Mouse (Mus musculus) natural killer cell, adult 2 months (primary cell): Measurements from ENCODE around the gene Hist1h1e.
"Not testable (repeated sequence)": the region's sequence is repeated elsewhere in the genome, so short reads cannot be mapped to it uniquely, and the experiment has no call there.

Experiments
- DNase-seq, 2 experiments: peaks; one replicate each; pipeline ENCODE4 v3.0.0; 2022; ENCODE audit warnings: low spot score in 2 of 2

Gene Hist1h1e

GRCm38 (mm10) chr13:23591886-23592285, 30.5 kb downstream of the Hist1h1e start:
- not testable (repeated sequence) for DNase-seq

- no peak for DNase-seq
These were observed 31.2 kb downstream of the Hist1h1e start for GRCm38 (mm10) chr13:23591206-23591605.

GRCm38 (mm10) chr13:23586940-23587225, 35.5 kb downstream of the Hist1h1e start:
- DNase-seq, result no peak

- no peak for DNase-seq
These were observed 36.0 kb downstream of the Hist1h1e start for GRCm38 (mm10) chr13:23586099-23586939.

- DNase-seq, result peak; percentile 73 to 78
These were observed 36.8 kb downstream of the Hist1h1e start for GRCm38 (mm10) chr13:23585442-23586098.

- peak; percentile 75 to 79 for DNase-seq
These were observed 37.3 kb downstream of the Hist1h1e start for GRCm38 (mm10) chr13:23585029-23585441.

GRCm38 (mm10) chr13:23584331-23584730, 38.0 kb downstream of the Hist1h1e start:
- no peak for DNase-seq

- no peak for DNase-seq
These were observed 38.8 kb downstream of the Hist1h1e start for GRCm38 (mm10) chr13:23583387-23584068.

GRCm38 (mm10) chr13:23582219-23583056, 39.9 kb downstream of the Hist1h1e start:
- no peak for DNase-seq

GRCm38 (mm10) chr13:23581408-23582218, 40.7 kb downstream of the Hist1h1e start, which contains the start of gene Hist1h4d:
TSS of gene Hist1h4d (plus strand) at chr13:23581598.
- peak; percentile 96 for DNase-seq

GRCm38 (mm10) chr13:23577835-23578234, 44.5 kb downstream of the Hist1h1e start:
- DNase-seq, result no peak

- DNase-seq, result no peak
These were observed 45.3 kb downstream of the Hist1h1e start for GRCm38 (mm10) chr13:23576906-23577639.

- DNase-seq, result no peak
These were observed 45.9 kb downstream of the Hist1h1e start for GRCm38 (mm10) chr13:23576351-23576881.

- not testable (repeated sequence) for DNase-seq
These were observed 46.5 kb downstream of the Hist1h1e start for GRCm38 (mm10) chr13:23575864-23576313.

- DNase-seq, result peak in 1 of 2 experiments; percentile 70
These were observed 47.0 kb downstream of the Hist1h1e start, which contains the start of gene Hist1h3d for GRCm38 (mm10) chr13:23575271-23575851. TSS of gene Hist1h3d (plus strand) at chr13:23575763.

- not testable (repeated sequence) for DNase-seq
These were observed 47.7 kb downstream of the Hist1h1e start for GRCm38 (mm10) chr13:23574546-23575170.

- peak; percentile 91 to 92 for DNase-seq
These were observed 48.3 kb downstream of the Hist1h1e start, which contains the start of the genes Hist1h2bf and Hist1h2ad for GRCm38 (mm10) chr13:23573898-23574524. TSS of gene Hist1h2bf (minus strand) at chr13:23574196. TSS of gene Hist1h2ad (plus strand) at chr13:23574381.
